Mouse (Mus musculus): ENCODE measurements at regions not wholly inside any gene's neighbourhood (a gene's known extent, or its start where the extent isn't known, plus 50 kb on each side); places are given as distances from the start of the nearest gene placed in this dataset.
"Not testable (repeated sequence)": the region's sequence is repeated elsewhere in the genome, so short reads cannot be mapped to it uniquely, and the experiment has no call there.

DNA sequence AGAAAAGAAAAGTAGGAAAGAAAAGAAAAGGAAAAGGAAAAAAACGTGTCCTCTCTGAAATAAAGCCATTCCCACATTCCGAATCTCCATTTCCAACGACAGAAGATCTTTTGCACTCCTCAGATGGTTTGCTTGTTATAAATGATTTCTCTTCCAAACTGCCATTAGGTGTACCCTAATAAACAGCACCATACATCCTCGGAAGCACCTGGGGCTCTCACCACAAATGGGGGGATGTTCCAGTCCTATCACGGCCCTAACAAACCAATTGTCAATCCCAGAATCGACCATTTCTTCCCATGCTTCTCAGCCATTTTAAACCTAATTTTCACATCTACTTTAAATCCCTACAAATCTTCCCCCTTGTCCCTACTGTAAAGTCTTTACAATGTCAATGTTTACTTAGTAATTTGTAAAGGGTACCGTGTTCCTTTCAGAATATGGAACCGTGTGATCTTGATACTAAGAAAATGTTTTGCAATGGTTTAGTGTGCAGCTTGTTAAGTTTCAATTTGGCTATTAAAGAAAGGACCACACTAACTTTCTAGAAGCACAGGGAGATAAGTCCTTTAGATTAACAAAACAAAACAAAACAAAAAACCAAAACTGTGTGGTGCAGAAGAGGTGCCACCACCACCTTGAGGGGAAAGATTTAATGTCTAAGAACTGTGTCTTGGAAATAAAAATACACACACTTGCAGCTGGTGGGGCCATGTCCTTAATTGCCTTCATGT lies 66.6 kb upstream of the Chd2 start:
- no peak for DNase-seq

DNA sequence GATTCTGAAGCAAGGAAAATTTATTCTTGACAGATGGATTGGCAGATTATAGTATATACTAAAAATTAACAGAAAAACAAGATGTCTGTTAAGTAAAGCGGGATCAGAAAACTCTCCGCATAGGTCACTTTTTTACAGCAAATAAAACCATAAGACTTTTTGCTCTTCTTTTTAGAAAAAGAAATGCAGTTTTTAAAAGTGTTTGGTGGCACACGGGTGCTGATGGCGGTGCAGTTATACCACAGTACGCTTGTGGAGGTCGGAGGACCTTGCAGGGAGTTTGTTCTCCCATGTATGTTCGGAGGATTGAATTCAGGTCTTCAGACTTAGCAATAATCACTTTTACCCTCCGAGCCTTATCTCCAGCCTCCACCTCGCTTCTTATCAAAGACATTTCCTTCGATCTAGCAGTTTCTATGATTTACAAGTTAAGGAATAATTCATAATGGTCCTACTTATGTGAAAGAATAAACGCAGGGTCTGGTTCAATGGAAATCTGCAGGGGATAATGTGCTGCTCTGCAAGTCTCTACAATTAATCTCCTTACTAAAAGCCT lies 65.9 kb upstream of the Chd2 start:
- DNase-seq, result no peak

DNA sequence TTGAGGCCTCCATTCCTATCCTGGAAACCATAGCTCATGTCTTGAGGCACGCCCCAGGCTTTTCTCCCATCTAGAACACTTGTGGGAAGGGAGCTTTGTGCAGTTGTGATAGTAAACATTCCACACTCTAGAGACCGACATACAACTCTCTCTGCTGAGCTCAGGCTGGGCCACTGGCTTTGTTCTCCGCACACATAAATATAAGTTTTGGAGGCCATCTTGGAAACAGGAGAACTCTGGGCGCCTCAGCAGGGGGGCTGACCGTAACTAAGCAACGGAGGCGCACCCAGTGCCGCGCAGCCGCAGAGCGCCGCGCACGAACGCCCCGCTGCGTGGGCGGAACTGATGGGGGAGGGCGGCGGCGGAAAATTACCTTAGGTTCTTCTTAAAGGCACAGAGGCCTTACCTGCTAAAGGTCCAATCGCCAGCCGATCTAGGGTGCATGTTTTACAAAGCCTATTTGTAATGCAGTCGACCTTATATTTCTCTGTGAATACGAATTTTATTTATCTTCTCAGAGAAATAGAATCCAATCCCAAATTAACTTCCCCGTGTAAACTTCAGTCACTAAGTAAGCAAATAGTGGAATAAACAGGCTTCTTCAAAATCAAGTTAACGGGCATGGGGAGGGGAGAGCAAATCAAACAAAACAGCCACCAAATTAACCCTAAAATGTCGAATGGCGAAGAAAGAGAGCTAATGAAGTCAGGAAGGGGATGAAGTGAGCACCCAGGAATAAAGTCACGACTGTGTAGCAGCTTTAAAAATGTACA lies 65.2 kb upstream of the Chd2 start:
- DNase-seq, result peak; percentile 96

DNA sequence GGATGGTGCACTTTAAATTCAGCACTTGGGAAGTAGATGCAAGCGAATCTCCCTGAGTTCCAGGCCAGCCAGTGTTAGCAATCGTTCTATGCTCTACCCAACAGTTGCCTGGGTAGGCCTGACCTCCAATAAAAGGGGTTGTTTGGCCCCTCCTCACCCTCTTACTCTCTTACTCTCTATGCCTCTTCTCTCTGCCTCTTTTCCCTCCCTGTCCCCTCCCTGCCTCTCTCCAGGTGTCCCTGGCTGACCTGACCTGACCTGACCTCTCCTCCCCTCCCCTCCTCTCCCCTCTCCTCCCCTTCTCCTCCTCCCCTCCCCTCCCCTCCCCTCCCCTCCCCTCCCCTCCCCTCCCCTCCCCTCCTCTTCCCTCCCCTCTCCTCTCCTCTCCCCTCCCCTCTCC lies 63.0 kb upstream of the Chd2 start:
- DNase-seq, result no peak

DNA sequence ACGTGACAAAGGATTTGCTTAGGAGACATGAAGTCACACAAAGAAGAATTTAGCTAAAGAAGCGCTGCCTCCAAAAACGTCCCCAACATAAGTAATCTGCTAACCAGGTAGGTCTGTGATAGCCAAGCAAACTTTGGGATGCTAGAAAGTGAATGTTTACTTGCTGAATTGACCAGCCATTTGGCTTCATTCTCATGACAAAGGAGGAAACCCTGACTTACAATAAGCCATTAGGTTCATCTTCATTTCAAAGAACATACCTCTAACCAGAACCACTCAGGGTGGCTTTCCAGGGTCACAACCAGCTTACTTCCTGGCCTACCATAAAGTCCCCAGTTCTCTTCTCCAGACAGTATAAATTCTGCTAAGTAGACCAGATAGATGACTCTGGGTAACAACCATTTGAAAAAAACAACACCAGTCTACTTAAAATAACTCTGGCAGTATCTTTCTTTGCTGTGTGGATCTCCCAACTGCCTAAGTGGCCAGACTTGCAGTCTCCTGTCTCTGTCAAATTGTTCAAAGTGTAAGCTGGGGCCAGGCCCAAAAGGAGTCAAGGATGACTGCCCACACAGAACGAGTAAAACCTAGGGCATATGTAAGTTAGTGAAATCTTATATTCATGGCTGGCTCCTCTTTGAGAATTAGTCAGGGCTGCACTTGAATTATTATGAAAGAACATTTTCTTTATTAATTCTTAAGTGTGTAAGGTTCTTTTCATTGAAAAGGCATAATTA lies 61.4 kb upstream of the Chd2 start:
- DNase-seq, result no peak

DNA sequence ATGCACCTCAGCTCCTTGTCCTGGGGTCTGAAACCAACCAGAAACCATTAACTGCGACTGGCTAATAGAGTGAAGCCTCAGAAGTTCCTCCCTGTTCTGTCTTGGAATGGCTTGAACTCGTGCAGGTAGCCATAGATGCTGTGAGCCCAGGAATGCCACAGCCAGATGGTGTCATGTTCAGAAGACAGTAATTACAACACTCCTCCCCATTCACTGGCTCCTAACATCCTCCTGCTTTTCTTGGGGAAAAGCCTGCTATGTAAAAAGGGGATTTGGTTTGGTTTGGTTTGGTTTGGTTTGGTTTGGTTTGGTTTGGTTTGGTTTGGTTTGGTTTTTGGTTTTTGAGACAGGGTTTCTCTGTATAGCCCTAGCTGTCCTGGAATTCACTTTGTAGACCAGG lies 59.7 kb upstream of the Chd2 start:
- DNase-seq, result no peak

DNA sequence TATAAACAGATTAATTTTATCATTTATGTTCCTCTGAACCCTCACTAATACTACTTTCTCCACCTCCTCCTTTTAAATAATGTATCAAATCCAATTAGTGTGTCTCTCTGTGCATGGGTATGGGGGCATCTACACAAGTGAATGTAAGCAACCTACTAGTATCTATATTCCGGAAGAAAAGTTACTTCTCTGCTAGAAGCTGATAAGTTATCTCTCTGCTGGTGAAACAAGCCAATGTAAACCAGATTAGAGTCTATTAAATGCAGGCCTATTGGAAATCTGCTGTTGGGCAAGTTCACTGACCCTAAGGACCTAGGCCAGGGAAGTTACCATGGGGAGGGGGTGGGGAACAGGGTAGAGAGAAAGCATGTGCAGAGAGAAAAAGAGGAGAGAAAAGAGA lies 59.1 kb upstream of the Chd2 start:
- no peak for DNase-seq

DNA sequence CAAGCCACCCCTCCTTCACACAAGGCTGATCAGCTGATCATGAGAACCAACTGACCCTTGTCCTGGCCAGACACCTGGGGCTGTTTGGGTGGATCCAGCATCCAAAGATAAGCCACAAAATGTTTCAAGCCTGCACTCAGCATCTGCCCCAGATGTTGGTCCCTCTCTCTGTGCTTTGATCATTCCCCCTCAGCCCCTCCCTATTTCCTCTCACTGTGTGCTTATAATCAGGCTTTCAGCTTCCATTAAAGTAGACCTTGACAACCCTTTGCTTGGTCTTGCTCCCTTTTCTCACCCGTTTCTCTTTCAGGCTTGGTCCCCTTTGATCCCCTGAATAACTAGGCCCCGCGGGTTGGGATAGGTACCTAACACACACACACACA lies 58.4 kb upstream of the Chd2 start:
- not testable (repeated sequence) for DNase-seq

DNA sequence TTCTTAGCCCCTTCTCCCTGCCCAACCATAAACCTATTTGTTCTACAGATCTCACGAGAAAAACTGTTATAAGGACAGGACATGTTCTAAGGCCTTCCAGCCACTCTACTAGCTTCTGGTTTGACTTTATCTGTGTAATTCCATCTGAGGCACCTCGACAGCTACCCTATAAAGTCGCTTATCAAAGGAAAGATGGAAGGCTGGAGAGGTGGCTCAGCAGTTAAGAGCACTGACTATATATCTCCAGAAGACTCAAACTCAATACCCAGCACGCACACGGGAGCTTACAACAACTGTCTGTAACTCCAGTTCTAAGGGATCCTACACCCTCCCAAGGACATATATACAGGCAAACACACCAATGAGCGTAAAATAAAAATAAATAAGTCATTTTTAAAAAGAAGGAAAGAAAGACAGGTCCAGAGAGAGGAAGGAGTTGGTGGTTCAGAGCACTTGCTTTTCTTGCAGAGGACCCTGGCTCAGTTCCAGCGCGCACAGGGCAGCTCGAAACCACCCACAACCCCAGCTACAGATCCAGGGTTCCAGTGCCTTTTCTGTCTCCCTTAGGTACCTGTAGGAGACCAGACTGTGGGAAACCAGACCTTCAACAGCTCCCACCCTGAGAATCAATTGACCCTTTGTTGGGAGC lies 57.8 kb upstream of the Chd2 start:
- no peak for DNase-seq

DNA sequence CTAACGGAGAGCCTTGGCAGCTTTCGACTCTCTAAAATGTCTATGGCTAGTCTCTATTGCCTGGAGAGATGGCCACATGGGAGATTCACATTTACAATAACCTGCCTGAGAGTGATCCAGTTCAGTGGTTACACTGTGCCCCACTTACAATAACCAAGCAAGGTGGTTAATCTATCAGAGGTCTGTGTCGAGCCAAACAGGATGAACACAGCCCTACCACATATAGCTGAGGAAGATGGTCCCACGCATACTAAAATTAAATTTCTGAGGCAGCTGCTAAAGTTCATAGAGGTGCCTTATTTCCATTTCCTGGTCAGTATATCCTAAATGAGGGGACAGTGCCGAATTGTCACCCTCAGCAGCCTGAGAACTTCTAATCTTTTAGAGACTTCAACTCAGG lies 56.3 kb upstream of the Chd2 start:
- no peak for DNase-seq

DNA sequence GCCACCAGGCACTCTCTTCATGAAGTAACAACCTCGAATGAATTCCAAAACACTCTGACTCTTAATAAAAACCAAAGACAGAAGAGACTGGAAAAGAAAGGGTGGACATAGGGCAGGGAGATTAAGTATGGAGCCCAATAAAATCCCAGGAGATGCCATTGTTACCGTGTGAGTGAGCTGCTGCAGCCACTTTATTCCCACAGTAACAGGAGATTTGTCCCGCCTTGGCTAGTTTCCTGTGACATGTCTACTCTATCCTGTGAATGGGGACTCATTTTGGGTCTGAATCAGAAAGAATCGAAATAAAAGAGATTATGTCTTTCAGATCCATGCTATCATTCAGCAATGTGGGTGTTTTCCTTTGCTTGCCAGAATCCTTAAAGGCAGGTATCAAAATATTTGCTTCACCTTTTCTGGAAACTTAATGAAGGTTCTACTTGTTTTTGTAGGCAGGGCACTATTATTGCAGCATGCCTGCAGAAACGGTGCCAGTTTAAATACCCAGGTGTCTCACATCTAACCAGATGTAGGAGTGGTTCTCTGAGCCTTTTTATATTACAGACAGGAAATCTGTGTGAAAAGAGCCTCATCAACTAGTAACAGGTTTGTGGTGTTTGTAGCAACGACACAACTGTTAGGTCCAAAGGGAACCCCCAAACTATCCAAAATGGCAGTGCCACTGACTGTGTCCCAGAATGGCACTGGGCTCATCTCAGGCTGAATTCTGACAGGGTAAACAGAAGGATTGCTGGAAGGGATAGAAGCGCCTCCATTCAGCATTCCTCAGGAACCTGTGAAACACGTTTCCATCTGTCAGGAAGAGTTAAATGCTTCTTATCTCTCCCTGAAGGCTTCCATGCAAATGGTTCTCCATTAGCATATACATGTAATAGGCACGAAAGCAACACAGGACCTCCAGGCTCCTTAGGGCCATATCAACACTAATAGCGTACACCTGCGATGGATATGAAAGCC lies 55.5 kb upstream of the Chd2 start:
- DNase-seq, result no peak

DNA sequence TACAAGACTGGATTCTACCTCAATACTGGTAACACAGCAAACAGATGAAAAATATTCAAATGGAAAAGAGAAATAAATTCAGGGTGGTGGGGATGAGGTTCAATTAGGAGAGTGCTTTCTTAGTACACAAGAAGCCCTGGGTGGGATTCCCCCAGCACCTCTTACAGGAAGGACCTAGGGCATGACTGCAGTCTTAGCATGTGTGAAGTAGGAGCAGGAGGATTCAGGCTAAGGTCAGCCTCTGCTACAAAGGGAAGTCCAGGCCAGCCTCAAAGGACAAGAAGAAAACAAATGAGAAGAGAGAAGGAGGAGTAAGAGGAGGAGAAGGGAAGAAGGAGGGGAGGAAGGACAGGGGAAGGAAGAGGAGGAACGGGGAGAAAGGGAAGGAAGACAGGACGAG lies 54.8 kb upstream of the Chd2 start:
- no peak for DNase-seq

DNA sequence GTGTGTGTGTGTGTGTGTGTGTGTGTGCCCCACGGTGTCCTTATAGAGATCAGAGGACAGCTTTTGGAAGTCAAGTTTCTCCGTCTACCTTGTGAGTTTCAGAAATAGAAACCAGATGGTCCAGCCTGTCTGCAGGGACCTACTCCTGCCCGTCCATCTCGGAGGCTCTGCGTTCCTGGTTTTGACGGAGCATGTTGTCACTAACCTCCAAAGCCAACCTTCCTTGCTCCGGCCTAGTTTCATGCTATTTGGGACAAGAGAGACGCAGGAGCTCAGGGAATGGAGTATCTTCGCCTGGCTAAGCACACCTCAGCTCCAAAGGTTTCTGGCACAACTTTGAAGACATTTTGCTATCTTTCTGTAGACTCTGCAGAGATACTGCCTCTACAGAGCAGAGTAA lies 54.2 kb upstream of the Chd2 start:
- DNase-seq, result no peak

DNA sequence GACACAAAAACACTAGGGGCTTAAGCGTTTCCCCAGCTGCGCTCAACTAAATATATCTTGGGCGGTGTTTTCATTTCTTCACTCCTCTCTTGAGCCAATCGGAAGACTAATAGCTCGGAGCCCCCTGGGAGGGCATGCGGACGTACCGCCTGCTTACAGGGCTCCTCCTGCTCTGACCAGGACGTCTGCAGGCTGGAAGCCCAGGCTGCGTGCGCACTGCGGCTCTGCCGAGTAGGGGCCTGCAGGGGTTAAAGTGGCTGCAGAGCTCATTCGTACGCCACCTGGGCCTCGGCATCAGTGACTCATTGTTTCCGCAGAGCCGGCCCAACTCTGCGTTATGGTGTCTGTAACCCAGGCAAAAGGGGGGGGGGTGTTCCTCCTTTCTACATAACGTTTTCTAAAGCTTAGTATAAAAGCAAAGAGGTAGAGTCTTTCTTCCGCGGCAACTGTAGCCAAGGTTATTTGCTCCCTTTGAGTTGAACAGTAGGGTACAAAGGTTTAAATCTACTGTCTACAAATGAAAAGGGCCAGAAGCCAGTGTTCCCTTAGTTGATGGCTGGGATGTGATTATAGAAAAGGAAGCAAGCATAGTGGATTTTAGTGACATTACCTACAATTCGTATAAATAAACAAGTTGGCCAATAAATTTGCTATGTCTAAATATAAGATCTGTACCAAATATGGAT lies 53.7 kb upstream of the Chd2 start:
- peak; percentile 97 for DNase-seq

DNA sequence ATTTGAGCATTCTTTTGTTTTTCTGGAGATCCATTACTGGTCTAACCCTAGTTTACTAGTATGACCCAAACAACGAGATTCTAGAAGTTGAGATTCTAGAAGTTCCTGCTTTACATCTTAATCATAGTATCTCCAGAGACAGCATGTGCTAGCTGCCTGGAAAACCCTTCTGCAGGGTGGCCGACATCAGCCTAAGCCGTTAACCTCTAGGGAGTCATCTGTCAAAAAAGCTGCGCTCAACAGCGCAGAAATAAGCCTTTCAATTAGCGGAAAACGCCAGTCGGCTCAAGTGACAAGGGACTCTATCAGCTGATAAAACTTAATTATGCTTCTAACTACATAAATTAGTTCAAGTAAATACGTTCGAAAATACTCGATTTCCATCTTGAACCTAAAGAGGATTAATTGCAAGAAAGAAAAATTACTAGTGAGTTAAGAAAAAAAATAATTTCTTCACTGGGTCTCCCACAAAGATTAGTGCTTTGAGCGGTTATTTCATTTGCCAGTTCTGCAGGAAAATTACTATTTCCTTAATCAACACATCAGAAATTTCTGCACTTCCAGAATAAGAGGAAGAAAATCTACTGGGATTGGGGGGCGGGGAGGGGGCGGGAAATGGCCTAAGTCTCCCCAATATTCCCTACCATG lies 53.0 kb upstream of the Chd2 start:
- peak; percentile 44 for DNase-seq

DNA sequence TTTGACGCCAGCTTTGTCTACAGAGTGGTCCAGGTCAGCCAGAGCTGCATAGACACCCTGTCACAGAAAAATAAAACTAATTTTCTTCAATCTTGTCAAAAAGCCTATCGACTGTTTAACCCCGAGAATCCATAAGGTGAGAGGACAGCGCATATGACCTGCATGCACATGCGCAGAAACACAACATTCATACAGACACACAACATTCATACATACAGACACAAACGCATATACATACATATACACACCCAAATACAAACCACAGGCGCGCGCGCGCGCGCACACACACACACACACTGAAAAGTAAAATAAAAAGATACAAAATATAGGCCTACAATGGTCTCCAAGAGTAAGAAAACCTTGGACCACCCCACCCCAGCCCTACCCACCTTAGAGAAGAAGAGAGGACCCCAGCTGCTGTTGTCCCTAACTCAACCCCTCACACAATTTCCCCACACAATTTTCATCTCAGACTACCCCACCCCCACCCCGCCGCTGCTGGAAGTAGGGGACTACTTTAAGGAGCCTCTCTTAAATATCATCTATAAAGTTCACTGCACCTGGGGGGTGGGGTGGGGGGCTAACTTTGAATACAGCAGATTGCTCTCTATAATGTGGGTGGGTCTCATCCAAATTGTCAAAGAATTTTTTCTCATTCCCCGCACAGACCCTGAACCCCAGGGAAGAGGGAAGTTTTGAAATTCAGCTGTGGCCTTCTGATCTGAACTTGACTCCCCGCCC lies 52.2 kb upstream of the Chd2 start:
- no peak for DNase-seq

DNA sequence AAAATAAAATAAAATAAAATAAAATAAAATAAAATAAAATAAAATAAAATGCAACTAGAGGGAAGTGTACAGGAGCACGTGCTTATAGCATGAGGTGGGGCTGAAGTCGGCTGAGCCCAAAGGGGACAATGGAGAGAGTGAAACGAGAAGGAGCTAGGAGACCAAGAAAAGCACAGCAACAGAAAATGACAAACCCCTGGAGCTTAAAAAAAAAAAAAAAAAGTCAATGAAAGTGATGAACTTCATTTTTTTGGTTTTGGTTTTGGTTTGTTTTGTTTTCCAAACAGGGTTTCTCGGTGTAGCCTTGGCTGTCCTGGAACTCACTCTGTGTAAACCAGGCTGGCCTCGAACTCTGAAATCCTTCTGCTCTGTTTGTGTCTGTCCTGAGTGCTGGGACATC lies 51.2 kb upstream of the Chd2 start:
- no peak for DNase-seq
